Mouse (Mus musculus): Measurements from ENCODE around the gene Tom1l2.

GRCm38 (mm10) chr11:60182741-60183140 lies 170.0 kb downstream of the Tom1l2 start:
- no peak for TF ChIP-seq EP300 (IDR thresholded peaks at IDR 0.05)
- no peak for TF ChIP-seq CTCF (IDR thresholded peaks at IDR 0.05)
